Mouse (Mus musculus): ENCODE measurements around the gene Ddx28.

Gene Ddx28

GRCm38 (mm10) chr8:105981146-105981545, 30.5 kb downstream of the Ddx28 start:
- in situ Hi-C loops (cut with MboI; ENCODE audit: low pct_unique_long_range_greater_than_20kb in 1 of 2, low sequenced_read_pairs in 2 of 2, unreplicated experiment in 1 of 2), result no loop called here

- in situ Hi-C loops (cut with MboI; ENCODE audit: low pct_unique_long_range_greater_than_20kb in 1 of 2, low sequenced_read_pairs in 2 of 2, unreplicated experiment in 1 of 2), result no loop called here
These were observed 32.4 kb downstream of the Ddx28 start, which contains the start of gene Dpep3 for GRCm38 (mm10) chr8:105979325-105979724. Gene Dpep3, minus strand, starts transcription at chr8:105979429.

- in situ Hi-C loops (cut with MboI; ENCODE audit: low pct_unique_long_range_greater_than_20kb in 1 of 2, low sequenced_read_pairs in 2 of 2, unreplicated experiment in 1 of 2), result no loop called here
These were observed 36.3 kb downstream of the Ddx28 start for GRCm38 (mm10) chr8:105975363-105975762.

GRCm38 (mm10) chr8:105971019-105971720, 40.5 kb downstream of the Ddx28 start:
- in situ Hi-C loops (cut with MboI; ENCODE audit: low pct_unique_long_range_greater_than_20kb in 1 of 2, low sequenced_read_pairs in 2 of 2, unreplicated experiment in 1 of 2), result no loop called here

- in situ Hi-C loops (cut with MboI; ENCODE audit: low pct_unique_long_range_greater_than_20kb in 1 of 2, low sequenced_read_pairs in 2 of 2, unreplicated experiment in 1 of 2), result no loop called here
These were observed 42.3 kb downstream of the Ddx28 start for GRCm38 (mm10) chr8:105969367-105969766.

- in situ Hi-C loops (cut with MboI; ENCODE audit: low pct_unique_long_range_greater_than_20kb in 1 of 2, low sequenced_read_pairs in 2 of 2, unreplicated experiment in 1 of 2), result no loop called here
These were observed 44.9 kb downstream of the Ddx28 start for GRCm38 (mm10) chr8:105966692-105967311.

- in situ Hi-C loops (cut with MboI; ENCODE audit: low pct_unique_long_range_greater_than_20kb in 1 of 2, low sequenced_read_pairs in 2 of 2, unreplicated experiment in 1 of 2), result no loop called here
These were observed 45.8 kb downstream of the Ddx28 start, which contains the start of gene Slc12a4 for GRCm38 (mm10) chr8:105965905-105966341. Gene Slc12a4, minus strand, starts transcription at chr8:105966097.

GRCm38 (mm10) chr8:105965266-105965904, 46.3 kb downstream of the Ddx28 start:
- in situ Hi-C loops (cut with MboI; ENCODE audit: low pct_unique_long_range_greater_than_20kb in 1 of 2, low sequenced_read_pairs in 2 of 2, unreplicated experiment in 1 of 2), result no loop called here

- in situ Hi-C loops (cut with MboI; ENCODE audit: low pct_unique_long_range_greater_than_20kb in 1 of 2, low sequenced_read_pairs in 2 of 2, unreplicated experiment in 1 of 2), result no loop called here
These were observed 47.0 kb downstream of the Ddx28 start for GRCm38 (mm10) chr8:105964506-105965265.

GRCm38 (mm10) chr8:105961536-105961935, 50.1 kb downstream of the Ddx28 start:
- in situ Hi-C loops (cut with MboI; ENCODE audit: low pct_unique_long_range_greater_than_20kb in 1 of 2, low sequenced_read_pairs in 2 of 2, unreplicated experiment in 1 of 2), result no loop called here

- in situ Hi-C loops (cut with MboI; ENCODE audit: low pct_unique_long_range_greater_than_20kb in 1 of 2, low sequenced_read_pairs in 2 of 2, unreplicated experiment in 1 of 2), result no loop called here
These were observed 50.6 kb downstream of the Ddx28 start for GRCm38 (mm10) chr8:105961101-105961500.
